Mouse (Mus musculus) bone marrow, adult 2 months (tissue): Measurements from ENCODE around the gene Exoc7. TPM values are rescaled to one million over a fixed set of nuclear protein-coding genes. Genes with fewer than 3 reads are reported as not detected.

Experiments used
- H3K27ac ChIP-seq: fragments of 200-500 bp; 2 replicates; pipeline ENCODE4 v1.5.1; 2012; ENCODE audit warnings: low read depth, mild to moderate bottlenecking, control low read depth, inconsistent platforms, low read length; ENCODE audit not compliant: control insufficient read depth, poor library complexity, insufficient read depth
- H3K4me1 ChIP-seq: fragments of 200-500 bp; 2 replicates; pipeline ENCODE4 v1.6.1; 2011; ENCODE audit warnings: low read length; ENCODE audit not compliant: control insufficient read depth, insufficient read depth
- H3K4me3 ChIP-seq: fragments of 200-500 bp; replicated peaks from 2 replicates; pipeline ENCODE3; 2011; ENCODE audit warnings: mild to moderate bottlenecking, low read depth, low read length, control low read depth; ENCODE audit not compliant: control insufficient read depth
- CTCF ChIP-seq: fragments of 200-500 bp; IDR thresholded peaks from 2 replicates; pipeline ENCODE4 v1.5.1; 2011; ENCODE audit warnings: low read length, control low read depth; ENCODE audit not compliant: control insufficient read depth, insufficient read depth
- POLR2A ChIP-seq: fragments of 200-500 bp; IDR thresholded peaks from 2 replicates; pipeline ENCODE4 v1.6.1; 2011; ENCODE audit warnings: low read depth, mild to moderate bottlenecking, control low read depth, low read length, borderline replicate concordance; ENCODE audit not compliant: control insufficient read depth
- WGBS: fragments of 180-500 bp; shearing (Covaris S2); methylation state at CpG from one replicate; pipeline ENCODE4 v1.1.7; 2018; 5-methylcytosine and 5-hydroxymethylcytosine counted together
- polyA plus RNA-seq: library from polyadenylated mRNA; stranded (reverse); fragments of >200 nt; gene quantifications from 2 replicates; pipeline ENCODE4 v1.2.4, GENCODE M21; 2011; ENCODE audit warnings: low replicate concordance; ENCODE audit not compliant: missing spikeins, insufficient read depth, insufficient read length

Exoc7 gene
- polyA plus RNA-seq, 1 experiment = 47.2 TPM

- WGBS = under 1% methylated on average over 32 of the region's 32 CpGs
Measured at GRCm38 (mm10) chr11:116274045-116274666, 32.9 kb downstream of the Exoc7 start, which contains the start of gene Srp68. Gene Srp68 (minus strand): TSS chr11:116274217.

GRCm38 (mm10) chr11:116273469-116274044 is 33.5 kb downstream of the Exoc7 start:
- no peak for TF ChIP-seq CTCF
- 0 out of 2 replicates have a peak, but pooled peaks have one; percentile 34 for TF ChIP-seq POLR2A
- H3K4me1 ChIP-seq = peaks cover 4% of the 10 kb centered on the region
- whole genome bisulfite sequencing = under 1% methylated on average over 37 of the region's 39 CpGs
- peak overlapping the region; percentile 22 for H3K27ac ChIP-seq
- H3K4me3 ChIP-seq = peak overlapping the region; percentile 73

More at GRCm38 (mm10) chr11:116274045-116274666, 32.9 kb downstream of the Exoc7 start, which contains the start of gene Srp68:
- Histone ChIP-seq H3K4me3 (peak within 1 kb of the TSS; percentile 73), H3K4me1 (peaks cover 4% of the 10 kb centered on the region), H3K27ac (peak within 1 kb of the TSS; percentile 22)
- TF ChIP-seq POLR2A (peak; percentile 97), CTCF (0 out of 2 replicates have a peak, but pooled peaks have one; percentile 16)

GRCm38 (mm10) chr11:116272589-116273468 is 34.2 kb downstream of the Exoc7 start:
- Histone ChIP-seq H3K4me3 (peak overlapping the region; percentile 73), H3K27ac (no peak overlapping the region), H3K4me1 (peaks cover 4% of the 10 kb centered on the region)
- WGBS = 16% methylated on average over 12 of the region's 12 CpGs
- TF ChIP-seq POLR2A = no peak
- TF ChIP-seq CTCF = no peak

- no peak overlapping the region for H3K27ac ChIP-seq
- peaks cover 9% of the 10 kb centered on the region for H3K4me1 ChIP-seq
- TF ChIP-seq CTCF = no peak
- H3K4me3 ChIP-seq = no peak overlapping the region
- WGBS = 85% methylated on average over 8 of the region's 8 CpGs
Measured at GRCm38 (mm10) chr11:116269560-116269959, 37.5 kb downstream of the Exoc7 start.

- H3K4me1 ChIP-seq = peaks cover 7% of the 10 kb centered on the region
- 91% methylated on average over 6 of the region's 6 CpGs for WGBS
- no peak overlapping the region for H3K4me3 ChIP-seq
- TF ChIP-seq POLR2A = no peak
- no peak for TF ChIP-seq CTCF
- no peak overlapping the region for H3K27ac ChIP-seq
Measured at GRCm38 (mm10) chr11:116268313-116268712, 38.7 kb downstream of the Exoc7 start.

- H3K4me3 ChIP-seq = no peak overlapping the region
- WGBS = 80% methylated on average over 8 of the region's 8 CpGs
- H3K4me1 ChIP-seq = peaks cover 4% of the 10 kb centered on the region
- H3K27ac ChIP-seq = no peak overlapping the region
- TF ChIP-seq CTCF (0 out of 2 replicates have a peak, but pooled peaks have one; percentile 18), POLR2A (no peak)
Measured at GRCm38 (mm10) chr11:116267637-116268036, 39.4 kb downstream of the Exoc7 start.

GRCm38 (mm10) chr11:116265850-116266249 is 41.2 kb downstream of the Exoc7 start:
- no peak overlapping the region for H3K4me3 ChIP-seq
- TF ChIP-seq CTCF = no peak
- no peak for TF ChIP-seq POLR2A
- 35% methylated on average over 4 of the region's 4 CpGs for WGBS
- peaks cover 4% of the 10 kb centered on the region for H3K4me1 ChIP-seq
- 0 out of 2 replicates have a peak overlapping the region, but pooled peaks have one; percentile 5 for H3K27ac ChIP-seq

- H3K4me3 ChIP-seq = no peak overlapping the region
- TF ChIP-seq POLR2A = no peak
- TF ChIP-seq CTCF = no peak
- H3K4me1 ChIP-seq = peaks cover 4% of the 10 kb centered on the region
- 21% methylated on average over 11 of the region's 11 CpGs for WGBS
- H3K27ac ChIP-seq = 0 out of 2 replicates have a peak overlapping the region, but pooled peaks have one; percentile 5
Measured at GRCm38 (mm10) chr11:116265352-116265751, 41.7 kb downstream of the Exoc7 start.
